Mouse (Mus musculus): ENCODE data around the gene Nfib.

DNA sequence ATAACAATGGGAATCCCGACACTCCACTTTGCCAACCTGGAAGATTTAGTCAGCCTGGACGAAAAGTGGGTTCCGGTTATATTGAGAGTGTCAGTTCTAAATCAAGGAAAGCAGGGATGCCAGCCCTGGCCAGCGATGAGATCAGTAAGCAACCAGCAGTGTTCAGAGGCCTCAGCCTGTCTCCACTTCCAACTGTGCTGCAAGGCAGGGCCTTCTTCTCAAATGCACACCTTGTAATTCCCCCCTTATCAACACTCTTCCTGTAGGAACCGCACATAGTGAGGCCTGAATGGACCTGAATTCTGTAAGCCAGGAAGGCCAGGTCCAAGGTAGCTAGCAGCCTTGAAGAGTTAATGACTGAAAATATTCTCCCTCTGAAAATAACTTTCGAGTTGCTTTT lies 239.4 kb downstream of the Nfib start:
- TF ChIP-seq POLR2A (IDR thresholded peaks at IDR 0.05; ENCODE audit: borderline replicate concordance, insufficient read depth, low read length) (no peak), CTCF (IDR thresholded peaks at IDR 0.05; ENCODE audit: borderline replicate concordance, insufficient read depth, low read depth, low read length) (no peak)
